Mouse (Mus musculus) 3T3-L1 (cell line): ENCODE measurements around the gene Dnal1.

Source experiments
- DNase-seq: peaks from one replicate; pipeline ENCODE4 v3.0.0-alpha.2; 2015; ENCODE audit warnings: low read depth, low spot score

The Dnal1 gene

DNA sequence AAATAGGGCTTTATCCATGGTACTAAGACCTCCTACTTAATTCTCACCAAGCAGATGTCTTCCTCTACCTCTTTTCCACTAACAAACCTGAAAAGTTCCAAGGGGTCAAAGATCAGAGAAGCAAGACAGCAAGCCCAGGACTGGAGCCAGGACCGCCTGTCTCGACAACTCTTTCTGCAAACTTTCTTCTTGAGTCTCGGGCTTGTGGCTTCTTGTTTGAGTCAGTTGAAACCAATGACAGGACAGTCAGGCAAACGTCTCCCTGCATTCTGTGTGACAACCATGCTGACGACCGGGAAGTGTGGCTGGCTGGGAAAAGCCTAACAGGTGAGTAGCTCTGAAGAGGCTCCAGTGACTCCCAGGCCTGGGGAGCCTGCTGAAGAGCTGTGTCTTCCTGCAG, 71.4 kb downstream of the Dnal1 start:
- DNase-seq, result no peak

- peak; percentile 47 for DNase-seq
These were observed 72.4 kb downstream of the Dnal1 start for GRCm38 (mm10) chr12:84186536-84186935.

- peak; percentile 61 for DNase-seq
These were observed 72.8 kb downstream of the Dnal1 start for GRCm38 (mm10) chr12:84186950-84187349.

GRCm38 (mm10) chr12:84187752-84188601, 73.8 kb downstream of the Dnal1 start:
- peak; percentile 51 for DNase-seq

- DNase-seq, result peak; percentile 8
These were observed 74.8 kb downstream of the Dnal1 start for GRCm38 (mm10) chr12:84188881-84189444.

DNA sequence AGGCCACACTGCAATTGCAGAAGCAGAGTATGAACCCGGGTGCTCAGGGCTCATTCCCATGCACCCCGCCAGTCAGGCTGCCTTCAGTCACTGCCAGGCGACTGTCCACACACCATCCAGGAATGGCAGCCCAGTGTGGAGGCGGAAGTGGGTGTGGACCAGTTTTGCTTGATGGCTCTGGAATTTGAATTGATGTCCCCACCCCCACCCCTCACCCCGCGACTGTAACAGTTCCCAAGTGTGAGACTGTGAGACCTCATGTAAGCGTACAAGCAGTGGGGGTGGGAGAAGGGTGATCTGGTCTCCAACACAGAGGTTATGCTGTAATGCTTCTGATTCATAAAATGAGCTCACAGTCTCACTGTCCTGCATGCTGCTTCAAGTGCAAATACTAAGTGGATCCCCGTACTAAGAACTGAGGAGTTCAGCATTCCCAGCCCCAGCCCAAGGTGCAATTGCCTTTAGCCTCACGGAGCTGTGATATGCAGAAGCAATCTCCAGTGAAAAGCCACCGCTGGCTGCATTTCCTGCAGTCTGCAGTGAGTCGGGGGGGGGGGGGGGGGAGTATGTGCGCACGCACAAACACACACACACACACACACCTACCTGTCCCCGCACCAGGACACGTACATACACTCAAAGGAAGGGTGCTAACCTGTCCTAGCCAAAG, 76.1 kb downstream of the Dnal1 start:
- peak; percentile 66 for DNase-seq

DNA sequence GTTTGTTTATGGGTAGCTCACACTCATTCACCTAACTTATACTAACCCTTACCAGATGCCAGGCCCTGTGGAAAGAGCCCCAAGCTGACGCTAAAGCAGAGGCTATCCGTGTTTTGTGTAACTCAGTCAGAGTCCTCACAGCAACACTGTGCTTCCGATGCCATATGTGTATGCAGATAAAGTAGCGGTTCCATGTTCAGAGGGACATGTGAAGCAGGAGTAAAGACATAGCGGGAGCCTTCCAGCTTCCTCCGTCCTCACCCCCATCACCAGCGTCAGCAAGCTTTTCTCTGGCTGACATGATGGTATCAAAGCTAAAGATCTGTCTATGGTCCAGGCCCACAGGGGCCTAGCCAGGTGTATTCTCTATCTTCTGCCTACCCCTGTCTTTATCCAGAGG, 77.0 kb downstream of the Dnal1 start:
- no peak for DNase-seq

- peak; percentile 5 for DNase-seq
These were observed 77.6 kb downstream of the Dnal1 start for GRCm38 (mm10) chr12:84191770-84192169.

GRCm38 (mm10) chr12:84192280-84192679, 78.1 kb downstream of the Dnal1 start:
- DNase-seq, result peak; percentile 42

GRCm38 (mm10) chr12:84192741-84193641, 78.8 kb downstream of the Dnal1 start:
- DNase-seq, result peak; percentile 64

DNA sequence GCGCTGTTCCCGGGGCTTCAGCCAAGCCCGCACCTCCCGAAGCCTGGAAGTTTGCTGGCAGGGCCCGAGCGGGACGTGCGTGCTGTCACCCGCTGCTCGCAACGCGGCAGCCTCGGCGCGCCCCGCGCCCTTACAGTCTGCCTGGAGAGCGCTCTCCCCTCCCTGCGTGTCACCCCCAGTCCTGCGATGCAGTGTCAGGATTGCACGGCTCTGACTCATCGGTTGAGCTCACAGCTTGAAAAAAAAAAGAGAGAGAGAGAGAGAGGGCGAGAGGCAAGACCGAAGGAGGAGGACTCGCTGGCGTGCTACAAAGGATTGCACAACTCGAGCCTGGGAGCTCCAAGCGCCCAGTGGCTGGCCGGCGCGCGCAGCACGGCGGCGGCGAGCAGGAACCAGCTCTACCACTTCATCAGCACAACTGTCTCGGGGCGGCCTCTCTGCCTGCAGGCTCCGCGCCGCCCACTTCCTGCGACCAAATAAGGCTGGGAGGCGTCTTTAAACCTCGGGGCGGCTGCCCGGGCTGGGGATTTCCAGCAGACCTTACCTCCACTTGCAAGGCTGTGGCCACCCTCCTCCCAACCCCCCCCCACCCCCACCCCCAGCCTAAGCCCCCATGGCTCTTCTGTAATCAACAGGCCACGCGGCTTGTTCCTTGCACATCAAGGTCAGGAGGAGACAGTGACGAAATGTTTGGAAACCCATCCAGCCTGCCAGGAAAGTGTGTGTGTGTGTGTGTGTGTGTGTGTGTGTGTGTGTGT, 79.7 kb downstream of the Dnal1 start:
- DNase-seq, result peak; percentile 98

- no peak for DNase-seq
These were observed 80.4 kb downstream of the Dnal1 start for GRCm38 (mm10) chr12:84194400-84195109.

- no peak for DNase-seq
These were observed 81.0 kb downstream of the Dnal1 start for GRCm38 (mm10) chr12:84195195-84195594.
